Mouse (Mus musculus) thymus, adult 2 months (tissue): ENCODE data around the gene Spats2. TPM values are rescaled to one million over a fixed set of nuclear protein-coding genes. Genes with fewer than 3 reads are reported as not detected.

Experiments
- DNase-seq: peaks from one replicate; pipeline ENCODE4 v3.0.0; 2021
- H3K27ac ChIP-seq: fragments of 200-500 bp; 2 replicates; pipeline ENCODE4 v1.5.1; 2012; ENCODE audit warnings: low read length, control low read depth; ENCODE audit not compliant: control insufficient read depth, insufficient read depth
- H3K27me3 ChIP-seq: fragments of 200-500 bp; 2 replicates; pipeline ENCODE4 v1.6.1; 2012; ENCODE audit warnings: mild to moderate bottlenecking, low read length, moderate library complexity, mixed read lengths; ENCODE audit not compliant: control insufficient read depth, insufficient read depth
- H3K36me3 ChIP-seq: fragments of 200-500 bp; 2 replicates; pipeline ENCODE4 v1.6.1; 2012; ENCODE audit warnings: mild to moderate bottlenecking, low read length, moderate library complexity; ENCODE audit not compliant: control insufficient read depth, insufficient read depth
- H3K4me1 ChIP-seq: fragments of 200-500 bp; replicated peaks from 2 replicates; pipeline ENCODE4 v1.6.1; 2012; ENCODE audit warnings: low read length; ENCODE audit not compliant: control insufficient read depth, insufficient read depth
- H3K4me3 ChIP-seq: fragments of 200-500 bp; 2 replicates; pipeline ENCODE4 v1.5.1; 2012; ENCODE audit warnings: mild to moderate bottlenecking, low read length, control low read depth, moderate library complexity; ENCODE audit not compliant: control insufficient read depth, insufficient read depth
- CTCF ChIP-seq: fragments of 200-500 bp; IDR thresholded peaks from 2 replicates; pipeline ENCODE4 v1.5.1; 2012; ENCODE audit warnings: mild to moderate bottlenecking, control low read depth, low read length, moderate library complexity, borderline replicate concordance; ENCODE audit not compliant: control insufficient read depth, poor library complexity, insufficient read depth; ENCODE audit errors: extremely low read depth
- POLR2A ChIP-seq: fragments of 200-500 bp; IDR thresholded peaks from 2 replicates; pipeline ENCODE4 v1.6.1; 2012; ENCODE audit warnings: mild to moderate bottlenecking, low read length, control low read depth, moderate library complexity; ENCODE audit not compliant: control insufficient read depth, poor library complexity, insufficient read depth; ENCODE audit errors: extremely low read depth
- WGBS: fragments of 180-500 bp; shearing (Covaris S2); methylation state at CpG from one replicate; pipeline ENCODE4 v1.1.7; 2018; 5-methylcytosine and 5-hydroxymethylcytosine counted together
- polyA plus RNA-seq: library from polyadenylated mRNA; depleted of rRNA; stranded (reverse); fragments of >200 nt; gene quantifications from 2 replicates; pipeline ENCODE4 v1.2.3, GENCODE M21; 2012

Gene Spats2
- polyA plus RNA-seq, 1 experiment, result 11.8 TPM

- no peak overlapping the region for H3K4me3 ChIP-seq
- H3K27me3 ChIP-seq, result peaks cover 9% of the 10 kb centered on the region; the same call in 1 of the 2 replicates
- H3K36me3 ChIP-seq, result no peaks in the 10 kb centered on the region
- TF ChIP-seq CTCF (no peak), POLR2A (no peak)
- H3K27ac ChIP-seq, result no peak overlapping the region
- H3K4me1 ChIP-seq, result peaks cover 2% of the 10 kb centered on the region; the same call in 1 of the 2 replicates
- WGBS, result 98% methylated on average over 4 of the region's 4 CpGs
- DNase-seq, result no peak
Measured at GRCm38 (mm10) chr15:99217630-99218029, 91.9 kb downstream of the Spats2 start.

DNA sequence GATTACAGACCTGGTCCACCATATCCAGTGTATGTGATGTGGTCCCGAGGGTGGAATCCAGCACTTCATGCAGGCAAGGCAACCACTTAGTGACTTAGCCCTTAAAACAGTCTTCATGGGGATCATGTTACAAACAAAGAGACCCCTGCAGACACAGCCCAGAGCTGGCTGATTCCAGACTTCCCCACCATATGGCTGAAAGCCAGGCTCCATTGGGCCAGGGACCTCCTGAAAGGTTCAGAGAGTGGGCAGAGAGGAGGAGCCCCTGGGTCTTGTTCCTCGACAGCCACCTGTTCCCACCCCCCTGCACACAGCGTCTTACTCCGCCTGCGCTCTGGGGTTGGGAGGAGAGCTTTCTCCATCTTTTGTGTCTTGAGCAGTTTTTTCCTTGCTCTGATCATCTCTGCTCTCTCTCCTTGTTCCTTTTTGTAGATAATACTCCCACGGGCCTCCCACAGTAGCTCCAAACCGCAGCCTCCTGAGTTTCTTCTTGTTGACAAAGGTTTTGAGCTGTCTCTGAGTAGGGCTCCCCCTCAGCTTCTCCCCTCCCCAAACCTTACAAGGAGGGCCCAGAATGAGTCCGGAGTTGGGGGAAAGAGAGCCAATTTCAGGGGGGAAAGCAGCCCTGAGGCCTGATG lies 95.7 kb downstream of the Spats2 start:
- no peaks in the 10 kb centered on the region for H3K36me3 ChIP-seq
- H3K27me3 ChIP-seq, result peaks cover 44% of the 10 kb centered on the region
- DNase-seq, result no peak
- no peak overlapping the region for H3K27ac ChIP-seq
- H3K4me3 ChIP-seq, result no peak overlapping the region
- no peak for TF ChIP-seq POLR2A
- TF ChIP-seq CTCF, result no peak
- 25% methylated on average over 8 of the region's 8 CpGs for WGBS
- peaks cover 32% of the 10 kb centered on the region for H3K4me1 ChIP-seq

DNA sequence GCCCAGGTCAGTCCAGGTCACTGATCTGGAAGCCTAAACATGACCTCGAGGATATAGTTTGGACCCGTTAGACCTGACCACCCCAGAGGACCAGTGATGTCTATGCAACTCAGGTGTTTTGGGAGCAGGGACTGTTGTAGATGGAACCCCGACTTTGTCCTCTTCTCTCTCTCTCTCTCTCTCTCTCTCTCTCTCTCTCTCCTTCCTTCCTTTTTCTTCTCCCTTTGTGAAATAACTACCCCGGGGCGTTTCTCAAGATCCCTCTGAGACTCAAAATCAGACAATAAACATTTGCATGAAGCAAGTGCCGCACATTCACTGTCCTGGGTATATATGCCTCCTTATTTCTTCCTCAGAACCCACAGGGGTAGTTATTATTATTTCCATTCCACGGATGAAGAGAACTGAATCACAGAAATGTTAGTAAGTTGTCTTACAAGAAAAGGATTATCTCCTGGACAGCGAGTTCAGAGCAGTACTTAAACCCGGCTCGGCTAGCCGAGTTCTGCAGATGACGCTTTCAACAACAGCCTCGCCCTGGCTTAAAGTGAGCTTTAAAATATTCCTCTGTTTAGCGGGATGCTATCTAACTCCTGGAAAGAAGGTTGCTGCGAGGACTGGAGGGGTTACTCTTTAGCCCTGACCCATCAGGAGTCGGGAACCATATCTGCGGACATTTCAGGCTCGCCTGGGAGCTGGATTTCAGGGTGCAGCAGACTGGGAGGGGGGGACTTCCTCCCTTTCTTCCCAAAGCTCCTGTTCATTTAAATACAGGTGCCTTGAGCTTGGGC lies 97.3 kb downstream of the Spats2 start:
- Histone ChIP-seq H3K4me3 (peak overlapping the region; percentile 44), H3K36me3 (no peaks in the 10 kb centered on the region), H3K27ac (no peak overlapping the region), H3K27me3 (peaks cover 47% of the 10 kb centered on the region), H3K4me1 (peaks cover 32% of the 10 kb centered on the region)
- 6% methylated on average over 18 of the region's 18 CpGs for WGBS
- no peak for TF ChIP-seq POLR2A
- no peak for TF ChIP-seq CTCF
- DNase-seq, result no peak

DNA sequence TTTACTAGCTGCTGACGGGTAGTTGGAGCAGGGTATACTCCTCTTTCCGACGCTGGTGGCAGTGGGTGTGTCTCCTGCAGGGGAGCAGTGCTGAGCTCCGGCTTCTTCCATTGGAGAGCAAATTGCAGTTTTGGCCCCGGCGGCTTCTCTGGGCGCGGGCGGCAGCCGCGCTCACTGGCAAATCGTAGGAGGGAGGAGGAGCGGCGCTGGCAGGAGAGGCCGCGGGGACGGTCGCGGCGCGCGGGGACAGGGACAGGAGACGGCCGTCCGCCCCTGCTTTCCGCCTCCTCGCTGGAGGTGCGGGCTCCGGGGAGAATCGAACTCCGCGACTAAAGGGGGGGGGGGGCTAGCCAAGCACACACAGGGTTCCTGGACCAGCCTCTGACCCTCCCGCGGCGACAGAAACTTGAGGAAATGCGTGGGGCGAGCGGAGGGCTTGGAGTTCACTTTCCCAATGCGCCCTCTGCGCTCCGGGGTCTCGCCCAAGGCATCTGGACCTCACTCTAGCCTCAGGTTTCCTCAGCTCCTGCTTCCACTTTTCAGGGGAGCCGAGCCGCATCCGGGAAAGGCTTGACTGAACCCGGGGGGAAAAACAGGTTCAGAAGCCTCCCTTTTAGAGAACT lies 98.0 kb downstream of the Spats2 start:
- no peaks in the 10 kb centered on the region for H3K36me3 ChIP-seq
- under 1% methylated on average over 46 of the region's 46 CpGs for WGBS
- no peak for TF ChIP-seq POLR2A
- TF ChIP-seq CTCF, result no peak
- peak; percentile 47 for DNase-seq
- no peak overlapping the region for H3K27ac ChIP-seq
- H3K4me3 ChIP-seq, result peak overlapping the region; percentile 44
- peaks cover 32% of the 10 kb centered on the region for H3K4me1 ChIP-seq
- peaks cover 47% of the 10 kb centered on the region for H3K27me3 ChIP-seq

- Histone ChIP-seq H3K4me1 (peaks cover 32% of the 10 kb centered on the region), H3K36me3 (no peaks in the 10 kb centered on the region), H3K27ac (no peak within 1 kb of the TSS), H3K27me3 (peaks cover 47% of the 10 kb centered on the region), H3K4me3 (peak within 1 kb of the TSS; percentile 44)
- WGBS, result 4% methylated on average over 66 of the region's 66 CpGs
- peak; percentile 83 for DNase-seq
- TF ChIP-seq POLR2A (no peak), CTCF (peak; percentile 24; the same call in 1 of the 2 replicates)
Measured at GRCm38 (mm10) chr15:99224208-99224911, 98.6 kb downstream of the Spats2 start, which contains the start of gene Kcnh3. Gene Kcnh3, plus strand, starts transcription at chr15:99224861.
